Mouse (Mus musculus) kidney, adult 9 months (tissue): ENCODE data around the gene Psg16.
A peak's percentile ranks its signal among the peaks of the same experiment; 100 is the strongest.
"Not testable (repeated sequence)": the region's sequence is repeated elsewhere in the genome, so short reads cannot be mapped to it uniquely, and the experiment has no call there.

Experiments
- DNase-seq: peaks from one replicate; pipeline ENCODE4 v3.0.0; 2022

The Psg16 gene

GRCm38 (mm10) chr7:17056081-17056581 lies 17.7 kb upstream of the Psg16 start:
- peak; percentile 98 for DNase-seq

- DNase-seq, result no peak
Observed at GRCm38 (mm10) chr7:17056601-17057523, 17.0 kb upstream of the Psg16 start.

- peak; percentile 86 for DNase-seq
Observed at GRCm38 (mm10) chr7:17058071-17058689, 15.7 kb upstream of the Psg16 start.

DNA sequence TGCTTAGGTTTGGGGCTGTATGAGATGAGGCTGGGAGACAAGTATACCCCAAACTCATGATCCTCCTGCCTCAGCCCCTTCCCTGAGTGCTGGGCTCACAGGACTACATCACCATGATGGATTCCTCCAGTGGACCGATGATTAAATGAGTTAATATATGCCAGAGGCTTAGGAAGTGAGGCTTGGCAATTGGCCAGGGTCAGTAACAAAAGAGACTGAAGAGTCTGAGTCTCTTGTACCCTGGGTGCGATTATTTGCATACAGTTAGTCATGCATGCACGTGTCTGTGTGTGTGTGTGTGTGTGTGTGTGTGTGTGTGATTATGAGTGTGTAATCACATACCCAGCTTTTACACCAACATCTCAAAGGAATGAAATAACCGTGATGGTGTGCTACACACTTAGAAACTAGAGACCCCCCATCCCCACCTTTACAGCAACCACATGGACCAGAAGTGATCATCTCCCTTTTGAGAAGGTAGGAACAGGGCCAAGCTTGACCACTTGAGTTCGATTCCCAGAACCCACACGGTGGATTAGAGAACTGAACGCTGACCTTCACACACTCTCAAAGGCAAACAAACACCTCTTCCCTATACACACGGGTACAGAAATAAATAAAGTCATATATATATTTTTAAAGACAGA lies 14.9 kb upstream of the Psg16 start:
- DNase-seq, result peak; percentile 78

GRCm38 (mm10) chr7:17059463-17059844 lies 14.4 kb upstream of the Psg16 start:
- peak; percentile 23 for DNase-seq

GRCm38 (mm10) chr7:17060031-17060781 lies 13.6 kb upstream of the Psg16 start:
- peak; percentile 96 for DNase-seq

GRCm38 (mm10) chr7:17060782-17061605 lies 12.8 kb upstream of the Psg16 start:
- DNase-seq, result peak; percentile 25

DNA sequence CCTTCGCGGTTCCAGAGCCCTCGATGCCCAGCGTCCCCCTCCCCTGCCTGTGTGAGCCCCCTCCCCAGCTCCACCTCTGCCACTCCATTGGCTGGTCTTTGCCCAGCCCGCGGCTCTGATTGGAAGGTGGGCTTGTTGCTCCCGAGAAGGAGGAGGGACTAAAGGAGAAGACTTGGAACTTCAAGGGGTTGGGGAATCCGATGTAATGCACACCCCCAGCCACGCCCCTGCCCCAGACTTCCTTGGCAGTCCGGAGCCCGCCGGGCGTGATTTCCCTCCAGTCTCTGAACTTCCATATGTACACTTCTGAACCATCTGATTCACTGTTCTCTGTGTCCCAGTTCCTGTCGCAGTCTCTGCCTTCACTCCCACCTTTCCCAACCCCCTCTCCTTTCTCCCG lies 11.5 kb upstream of the Psg16 start, which contains the start of gene Hif3a:
Hif3a (minus strand) TSS at position 39 of the 400 bp plus-strand sequence.
- DNase-seq, result peak; percentile 30

DNA sequence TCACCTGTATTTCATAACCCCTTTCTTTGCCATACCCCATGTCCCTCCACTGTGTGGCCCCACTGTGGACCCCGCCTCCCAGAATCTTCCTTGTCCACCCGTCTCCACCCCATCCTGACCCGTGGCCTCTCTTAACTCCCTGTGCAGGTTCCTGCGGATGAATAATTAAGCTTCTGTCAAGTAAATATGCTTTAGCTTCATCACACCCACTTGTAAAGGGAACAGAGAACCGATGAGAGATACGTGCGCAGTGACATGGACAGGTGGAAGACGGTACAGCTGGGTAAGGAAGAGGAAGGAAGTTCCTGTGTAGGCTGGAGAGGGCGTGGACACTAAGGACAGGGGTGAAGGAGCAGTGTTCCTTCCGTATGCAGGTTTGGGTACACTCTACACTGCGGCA lies 11.0 kb upstream of the Psg16 start:
- DNase-seq, result peak; percentile 26

- DNase-seq, result no peak
Observed at GRCm38 (mm10) chr7:17065620-17066019, 8.2 kb upstream of the Psg16 start.

DNA sequence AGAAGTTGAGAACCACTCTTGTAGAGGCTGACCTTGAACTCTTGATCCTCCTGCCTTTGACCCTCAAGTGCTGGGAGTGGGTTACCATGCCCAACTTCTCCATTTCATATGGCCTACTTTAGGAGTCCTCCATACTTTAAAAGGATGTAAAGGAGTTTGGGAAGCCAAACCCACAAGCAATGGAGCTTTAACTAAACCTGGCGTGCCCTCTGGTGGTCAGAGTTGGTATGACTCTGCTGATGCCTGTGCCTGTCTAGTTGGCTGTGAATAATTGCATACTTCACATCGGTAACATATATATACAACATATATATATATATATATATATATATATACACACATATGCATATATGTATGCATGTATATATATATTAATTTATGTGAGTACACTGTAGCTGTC lies 7.4 kb upstream of the Psg16 start:
- DNase-seq, result peak; percentile 86

DNA sequence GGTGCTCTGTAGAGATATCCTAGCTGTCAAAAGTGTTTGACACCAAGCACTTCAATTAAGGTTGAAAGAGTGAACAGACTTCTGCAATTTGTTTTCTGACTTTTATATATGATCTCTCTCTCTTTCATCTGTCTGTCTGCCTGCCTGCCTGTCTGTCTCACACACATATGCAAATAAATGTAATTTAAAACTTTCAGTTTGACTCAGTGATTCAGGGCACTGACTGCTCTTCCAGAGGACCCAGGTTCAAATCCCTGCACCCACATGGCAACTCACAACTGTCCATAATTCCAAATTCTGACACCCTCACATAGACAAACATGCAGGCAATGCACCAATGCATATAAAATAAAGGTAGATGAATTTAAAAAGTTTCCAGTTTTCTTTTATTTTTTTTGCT lies 6.8 kb upstream of the Psg16 start:
- DNase-seq, result no peak

GRCm38 (mm10) chr7:17067651-17068050 lies 6.2 kb upstream of the Psg16 start:
- DNase-seq, result not testable (repeated sequence)

- DNase-seq, result no peak
Observed at GRCm38 (mm10) chr7:17073513-17073903, 332 bp upstream of the Psg16 start.

- no peak for DNase-seq
Observed at GRCm38 (mm10) chr7:17076542-17076941, 2.7 kb downstream of the Psg16 start.

- no peak for DNase-seq
Observed at GRCm38 (mm10) chr7:17078076-17078654, 4.3 kb downstream of the Psg16 start.

DNA sequence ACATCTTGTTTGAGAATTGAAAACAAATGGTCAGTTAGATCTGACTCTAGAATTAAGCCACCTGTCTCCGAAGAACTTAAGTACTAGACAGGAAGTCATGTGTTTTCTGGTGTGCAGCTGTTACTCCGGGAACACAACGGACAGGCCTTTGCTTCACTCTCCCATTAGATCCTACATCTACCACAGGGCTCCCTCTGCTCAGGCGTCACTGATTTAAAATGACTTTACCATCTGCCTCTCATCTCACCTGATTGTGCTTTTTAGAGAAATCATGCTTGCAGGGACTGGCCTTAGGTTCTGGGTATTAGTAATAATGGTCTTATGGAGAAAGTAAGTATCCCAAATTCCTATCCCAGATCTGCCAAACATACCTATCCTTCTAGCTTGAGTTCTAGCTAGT lies 8.9 kb downstream of the Psg16 start:
- DNase-seq, result no peak

- no peak for DNase-seq
Observed at GRCm38 (mm10) chr7:17087731-17088130, 13.9 kb downstream of the Psg16 start.

GRCm38 (mm10) chr7:17090058-17090585 lies 16.3 kb downstream of the Psg16 start:
- DNase-seq, result no peak

DNA sequence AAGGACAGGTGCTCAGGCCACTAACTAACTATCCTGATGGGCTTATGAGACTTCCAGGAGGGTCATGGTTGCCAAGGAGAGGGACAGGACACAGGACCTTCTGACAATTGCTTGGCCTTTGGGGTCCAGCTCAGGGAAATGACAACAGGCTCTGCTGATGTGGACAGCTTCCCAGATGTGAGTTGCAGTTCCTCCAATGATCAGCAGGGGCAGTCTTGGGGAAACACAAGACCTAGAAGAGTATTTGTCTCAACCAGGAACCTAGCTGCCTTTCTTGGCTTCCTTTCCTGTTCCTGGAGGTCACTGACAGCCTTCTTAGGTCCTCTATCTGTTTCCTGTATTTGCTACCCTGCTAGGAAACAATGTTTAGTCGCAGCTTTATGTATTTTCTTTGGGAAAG lies 17.4 kb downstream of the Psg16 start:
- peak; percentile 7 for DNase-seq

DNA sequence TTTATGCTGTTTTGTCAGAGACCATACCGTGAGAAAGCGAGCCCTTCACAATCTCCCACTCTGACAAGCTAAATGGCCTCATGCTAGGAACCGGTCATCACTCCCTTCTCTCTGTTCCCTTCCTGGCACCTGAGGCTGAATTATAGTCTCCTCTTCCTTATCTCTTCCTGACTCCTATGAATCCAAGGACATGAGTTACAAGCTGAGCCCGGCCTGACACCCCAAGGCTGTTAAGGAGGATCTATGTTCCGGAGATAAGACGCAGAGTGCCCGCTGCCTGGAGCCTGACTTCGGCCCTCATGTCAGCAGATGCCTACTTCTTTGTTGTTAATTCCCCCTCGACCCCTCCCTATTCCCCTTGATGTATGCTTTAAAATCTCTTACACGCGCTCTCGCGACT lies 27.8 kb downstream of the Psg16 start:
- DNase-seq, result not testable (repeated sequence)
